Mouse (Mus musculus): ENCODE results near the gene Mum1.

The Mum1 gene

DNA sequence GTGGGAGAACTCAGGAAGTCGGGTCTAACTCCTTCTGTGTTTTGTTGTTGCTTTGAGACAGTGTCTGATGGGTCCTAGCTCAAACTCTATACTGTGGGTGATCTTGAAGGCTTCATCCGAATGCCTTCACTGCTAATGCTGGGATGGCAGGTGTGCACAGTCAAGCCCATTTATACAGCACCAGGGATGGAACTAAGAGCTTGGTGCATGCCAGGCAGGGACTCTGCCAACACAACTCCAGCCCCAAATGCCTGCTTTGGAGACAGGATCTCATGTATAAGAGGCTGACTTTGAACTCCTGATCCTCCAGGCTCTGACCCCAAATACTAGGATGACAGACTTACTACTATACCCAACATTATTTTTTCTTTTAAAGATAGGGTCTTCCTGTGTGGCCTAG lies 23.8 kb downstream of the Mum1 start:
- in situ Hi-C loops (cut with MboI, MseI): no loop called here

DNA sequence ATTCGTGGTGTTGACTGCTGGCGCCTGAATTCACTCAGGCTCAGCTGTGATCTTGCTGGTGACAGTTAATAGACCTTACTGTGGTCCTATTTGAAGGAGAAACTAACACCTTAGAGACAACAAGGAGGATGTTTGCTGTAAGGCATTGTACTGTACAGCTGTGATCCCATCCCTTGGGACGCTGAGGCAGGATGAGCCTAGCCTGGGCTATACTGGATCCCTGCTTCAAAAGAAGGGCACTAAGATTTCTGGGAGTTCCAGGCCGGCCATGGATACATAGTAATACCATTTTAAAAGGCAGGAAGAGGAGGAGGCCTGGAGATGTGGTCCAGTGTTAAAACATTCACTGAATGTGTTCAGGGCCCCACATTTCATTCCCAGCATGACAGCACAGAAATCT lies 24.3 kb downstream of the Mum1 start:
- in situ Hi-C loops (cut with MboI, MseI): no loop called here

DNA sequence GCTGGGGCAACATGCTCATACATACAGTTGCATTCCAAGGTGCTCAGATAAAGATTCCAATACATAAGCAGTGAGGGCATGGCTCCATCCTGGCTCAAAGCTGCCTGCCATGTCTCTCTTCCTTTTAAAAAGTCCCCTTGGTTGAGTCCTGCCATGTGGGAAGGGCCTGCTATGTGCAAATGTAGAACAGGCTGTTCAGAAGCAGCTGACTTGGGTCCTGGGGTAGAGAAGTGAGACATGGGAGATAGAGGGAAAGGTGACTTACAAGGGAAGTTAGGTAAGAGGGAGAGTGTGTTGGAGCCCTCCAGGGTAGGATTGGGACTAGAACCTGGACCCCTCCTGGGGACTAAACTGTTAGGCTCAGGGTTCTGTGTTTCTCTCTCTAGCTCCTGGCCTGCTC lies 25.8 kb downstream of the Mum1 start:
- in situ Hi-C loops (cut with MboI, MseI): no loop called here

DNA sequence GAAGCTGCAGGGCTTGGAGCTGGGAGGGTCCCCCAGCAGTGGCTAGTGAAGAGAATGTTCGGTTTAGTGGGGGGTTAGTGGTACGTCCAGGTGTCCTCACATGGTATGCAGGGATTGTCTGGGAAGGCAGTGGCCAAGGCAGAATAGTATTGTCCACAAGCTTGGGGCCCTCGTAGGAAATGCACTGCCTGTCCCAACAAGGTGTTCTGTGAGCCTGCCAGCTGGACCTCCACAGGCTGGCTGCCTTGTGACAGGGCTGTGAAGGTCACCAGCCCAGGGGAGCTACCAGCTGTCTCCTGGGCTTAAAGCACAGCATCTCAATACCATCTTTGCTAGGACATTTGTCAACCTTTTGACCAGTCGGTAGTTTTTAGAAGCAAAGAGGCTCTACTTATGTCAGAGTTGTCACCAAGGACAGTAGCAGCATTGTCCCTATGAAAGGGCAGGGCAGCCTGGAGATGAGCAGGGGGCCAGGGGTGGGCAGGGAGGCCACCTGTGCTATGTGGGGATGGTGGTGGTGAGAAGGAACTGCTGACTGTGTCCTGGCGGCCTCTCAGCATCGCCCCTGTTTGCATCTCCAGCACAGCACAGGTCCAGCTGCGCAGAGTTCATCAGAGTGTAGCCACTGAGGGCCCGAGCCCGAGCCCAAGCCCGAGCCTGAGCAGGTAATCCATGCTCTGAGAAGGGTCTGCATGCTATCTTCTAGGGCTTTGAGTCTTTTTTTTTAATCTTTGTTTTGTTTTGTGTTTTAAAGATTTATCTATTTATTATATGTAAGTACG lies 26.4 kb downstream of the Mum1 start:
- in situ Hi-C loops (cut with MboI, MseI): no loop called here

DNA sequence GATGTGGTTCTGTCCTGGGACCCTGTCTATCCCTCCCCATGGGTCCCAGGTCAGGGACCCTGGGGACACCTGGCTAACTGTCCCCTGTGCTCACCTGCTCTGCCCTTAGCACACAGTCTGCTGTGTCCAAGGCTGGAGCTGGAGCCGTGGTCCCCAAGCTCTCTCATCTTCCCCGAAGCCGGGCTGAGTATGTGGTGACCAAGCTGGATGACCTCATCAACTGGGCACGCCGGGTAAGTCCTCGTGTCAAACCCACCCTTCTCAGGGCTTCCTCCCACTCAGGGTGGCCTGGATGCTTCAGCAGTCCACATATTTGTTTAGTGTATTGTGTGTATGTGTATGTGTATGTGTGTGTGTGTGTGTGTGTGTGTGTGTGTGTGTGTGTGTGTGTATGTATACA lies 27.3 kb downstream of the Mum1 start:
- in situ Hi-C loops (cut with MboI, MseI): no loop called here

DNA sequence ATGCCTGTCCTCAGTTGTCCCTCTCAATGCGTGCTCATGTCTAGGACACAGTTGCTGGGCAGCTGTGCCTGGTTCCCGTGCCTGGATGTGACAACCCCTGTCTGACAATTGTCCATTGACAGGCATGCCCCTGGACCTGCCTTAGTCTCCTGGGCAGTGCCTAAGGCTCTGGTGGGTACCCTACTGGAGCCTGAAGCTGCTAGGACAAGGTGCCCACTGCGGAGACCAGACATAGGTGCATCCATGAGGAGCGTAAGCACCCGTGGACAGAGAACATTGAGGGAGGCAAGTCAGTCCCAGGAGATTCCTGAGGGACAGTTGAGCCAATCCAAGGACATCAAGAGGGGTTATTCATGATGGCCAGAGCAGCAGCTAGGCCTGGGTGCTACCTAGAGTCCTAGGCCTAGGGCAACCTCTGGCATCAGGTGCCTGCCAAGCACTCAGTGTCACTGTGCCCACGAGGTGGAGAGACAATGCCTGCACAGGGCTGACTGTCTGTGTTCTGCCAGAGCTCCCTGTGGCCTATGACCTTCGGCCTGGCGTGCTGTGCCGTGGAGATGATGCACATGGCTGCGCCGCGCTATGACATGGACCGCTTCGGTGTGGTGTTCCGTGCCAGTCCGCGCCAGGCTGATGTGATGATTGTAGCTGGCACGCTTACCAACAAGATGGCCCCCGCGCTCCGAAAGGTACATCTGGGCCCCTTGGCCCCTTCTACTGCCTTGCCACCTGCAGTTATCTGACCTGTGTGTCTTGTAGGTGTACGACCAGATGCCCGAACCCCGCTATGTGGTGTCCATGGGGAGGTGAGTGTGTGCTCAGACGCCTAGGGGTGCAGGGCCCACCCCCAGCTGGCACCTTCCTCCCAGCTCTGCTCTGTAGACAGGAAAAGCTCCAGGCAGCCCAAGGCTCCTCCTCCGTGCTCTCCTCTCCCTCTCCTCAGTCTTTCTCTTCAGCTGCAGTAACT lies 28.4 kb downstream of the Mum1 start:
- in situ Hi-C loops (cut with MboI, MseI): no loop called here

DNA sequence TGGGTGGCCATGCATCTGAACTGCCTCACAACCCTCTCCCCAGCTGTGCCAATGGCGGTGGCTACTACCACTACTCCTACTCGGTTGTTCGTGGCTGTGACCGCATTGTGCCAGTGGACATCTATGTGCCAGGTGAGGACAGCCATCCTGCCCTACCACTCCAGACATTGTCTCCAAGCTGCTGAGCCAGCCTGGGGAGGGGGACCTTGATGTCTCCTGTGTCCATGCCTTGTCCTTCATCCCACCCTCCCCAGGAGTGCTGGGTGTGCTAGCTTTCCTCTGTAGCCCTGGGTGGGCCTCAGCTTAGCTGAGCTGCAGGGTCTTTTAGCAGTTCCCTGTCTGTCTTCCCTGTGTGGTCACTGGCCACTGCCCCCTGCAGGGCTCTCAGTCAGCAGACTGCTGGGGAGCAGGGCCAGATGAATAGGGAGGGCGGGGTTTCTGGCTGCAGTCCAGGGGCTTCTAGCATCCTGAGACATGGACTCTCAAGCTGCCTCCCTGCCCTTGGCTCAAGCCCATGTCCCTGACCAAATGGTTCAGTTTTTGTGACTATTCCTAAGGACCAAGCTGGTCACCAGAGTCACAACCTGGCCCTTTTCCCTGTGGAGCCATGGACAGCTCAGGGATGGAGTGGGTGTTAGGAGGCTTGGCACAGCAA lies 29.8 kb downstream of the Mum1 start:
- in situ Hi-C loops (cut with MboI, MseI): no loop called here

DNA sequence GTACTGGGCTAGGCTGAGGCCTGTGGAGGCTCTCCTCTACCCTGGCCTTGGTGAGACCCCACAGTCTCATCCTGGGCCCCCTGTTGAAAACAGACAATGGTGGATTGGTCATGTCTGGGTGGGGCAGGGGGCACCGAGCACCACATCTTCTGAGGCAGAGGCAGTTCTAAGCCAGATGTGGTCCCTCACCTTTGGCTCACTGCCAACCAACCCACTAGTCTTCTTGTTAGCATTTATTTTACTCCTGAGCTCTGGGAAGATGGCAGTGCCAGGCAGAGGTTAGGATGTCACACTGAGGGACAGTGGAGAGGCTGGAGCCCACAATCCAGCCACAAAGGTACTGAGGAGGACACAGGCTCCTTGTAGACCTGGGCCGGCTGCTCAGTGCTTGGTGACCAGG lies 31.7 kb downstream of the Mum1 start:
- in situ Hi-C loops (cut with MboI, MseI): no loop called here

DNA sequence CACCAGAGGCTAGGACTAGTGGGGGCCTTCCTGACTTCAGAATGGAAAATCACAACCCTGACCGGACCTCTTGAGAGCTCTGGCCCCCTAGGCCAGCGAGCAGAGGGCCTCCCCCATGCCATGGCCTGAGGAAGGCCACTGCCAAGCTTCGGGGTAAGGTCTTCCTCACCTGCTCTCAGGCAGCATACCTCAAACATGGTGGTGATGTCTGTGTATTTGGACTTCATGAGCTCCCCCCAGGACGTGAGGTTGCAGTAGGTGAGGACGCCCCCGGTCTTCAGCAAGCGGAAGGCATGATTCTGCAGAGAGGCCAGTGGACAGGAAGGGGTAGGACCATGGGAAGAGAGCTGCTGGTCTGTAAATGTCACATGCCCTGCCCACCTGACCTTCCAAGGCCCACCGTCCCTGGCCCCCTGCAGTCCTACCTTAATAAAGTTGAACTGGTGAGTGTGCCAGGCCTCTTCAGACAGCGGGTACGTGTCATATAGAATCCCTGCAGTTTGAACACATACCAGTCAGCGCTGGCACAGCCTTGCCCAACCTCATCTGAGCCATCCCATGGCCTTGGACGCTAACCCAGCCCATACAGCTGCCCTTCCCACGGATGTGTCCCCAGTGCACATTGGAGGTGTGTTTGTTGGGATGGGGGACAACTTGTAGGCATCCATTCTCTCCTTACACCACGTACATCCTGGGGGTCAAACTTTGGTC lies 32.7 kb downstream of the Mum1 start:
- in situ Hi-C loops (cut with MboI, MseI): no loop called here

DNA sequence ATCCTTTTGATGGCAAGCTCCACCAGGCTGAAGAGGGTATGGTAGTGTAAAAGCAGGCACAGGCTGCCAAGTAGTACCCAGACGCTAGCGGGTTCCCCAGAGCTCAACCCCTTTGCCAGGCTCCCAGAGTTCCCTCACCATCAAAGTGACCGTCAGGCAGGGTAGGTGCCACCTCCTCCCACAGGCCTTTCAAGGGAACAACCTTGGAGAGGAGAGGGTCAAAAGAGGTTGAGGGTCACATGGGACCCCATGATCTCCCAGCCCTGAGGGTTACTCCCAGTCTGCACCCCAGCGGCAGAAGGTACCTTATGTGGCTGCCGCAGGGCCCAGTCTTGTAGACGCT lies 33.2 kb downstream of the Mum1 start:
- in situ Hi-C loops (cut with MboI, MseI): no loop called here

DNA sequence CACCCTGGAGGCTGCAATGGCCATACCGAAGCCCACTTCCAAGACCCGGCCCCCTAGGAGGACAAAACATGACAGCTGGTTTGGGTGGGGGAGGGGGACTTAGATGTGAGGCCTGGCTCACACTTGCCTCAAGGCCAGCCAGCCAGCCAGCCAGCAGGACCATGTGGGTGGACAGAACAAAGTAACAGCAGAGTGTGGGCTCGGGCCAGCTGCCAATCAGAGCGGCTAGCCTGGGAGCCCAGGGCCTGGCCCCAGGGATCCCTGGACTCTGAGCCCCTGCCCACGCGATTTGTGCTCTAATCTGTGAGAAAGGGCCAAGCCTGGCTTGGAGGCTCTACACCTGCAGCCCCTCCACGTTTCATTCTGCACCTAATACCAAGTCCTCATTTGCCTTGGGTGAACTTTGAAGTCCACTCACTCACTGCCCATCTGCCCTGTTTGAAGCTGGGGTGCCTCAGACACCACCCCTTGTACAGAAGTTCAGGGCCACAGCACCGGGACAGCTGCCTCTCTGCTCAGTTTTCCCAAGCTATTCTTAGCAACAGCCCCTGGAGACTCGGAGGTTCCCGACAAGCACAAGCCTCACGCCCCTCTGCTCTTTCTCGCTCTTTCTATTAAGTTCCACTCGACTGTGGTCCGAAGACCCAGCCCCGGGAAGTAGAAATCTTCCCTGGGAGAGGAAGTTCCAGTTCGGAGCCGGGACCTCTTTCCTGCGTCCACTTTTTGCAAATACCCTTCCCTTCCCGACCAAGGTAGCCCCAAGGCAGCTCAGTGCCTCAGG lies 33.8 kb downstream of the Mum1 start:
- in situ Hi-C loops (cut with MboI, MseI): no loop called here

DNA sequence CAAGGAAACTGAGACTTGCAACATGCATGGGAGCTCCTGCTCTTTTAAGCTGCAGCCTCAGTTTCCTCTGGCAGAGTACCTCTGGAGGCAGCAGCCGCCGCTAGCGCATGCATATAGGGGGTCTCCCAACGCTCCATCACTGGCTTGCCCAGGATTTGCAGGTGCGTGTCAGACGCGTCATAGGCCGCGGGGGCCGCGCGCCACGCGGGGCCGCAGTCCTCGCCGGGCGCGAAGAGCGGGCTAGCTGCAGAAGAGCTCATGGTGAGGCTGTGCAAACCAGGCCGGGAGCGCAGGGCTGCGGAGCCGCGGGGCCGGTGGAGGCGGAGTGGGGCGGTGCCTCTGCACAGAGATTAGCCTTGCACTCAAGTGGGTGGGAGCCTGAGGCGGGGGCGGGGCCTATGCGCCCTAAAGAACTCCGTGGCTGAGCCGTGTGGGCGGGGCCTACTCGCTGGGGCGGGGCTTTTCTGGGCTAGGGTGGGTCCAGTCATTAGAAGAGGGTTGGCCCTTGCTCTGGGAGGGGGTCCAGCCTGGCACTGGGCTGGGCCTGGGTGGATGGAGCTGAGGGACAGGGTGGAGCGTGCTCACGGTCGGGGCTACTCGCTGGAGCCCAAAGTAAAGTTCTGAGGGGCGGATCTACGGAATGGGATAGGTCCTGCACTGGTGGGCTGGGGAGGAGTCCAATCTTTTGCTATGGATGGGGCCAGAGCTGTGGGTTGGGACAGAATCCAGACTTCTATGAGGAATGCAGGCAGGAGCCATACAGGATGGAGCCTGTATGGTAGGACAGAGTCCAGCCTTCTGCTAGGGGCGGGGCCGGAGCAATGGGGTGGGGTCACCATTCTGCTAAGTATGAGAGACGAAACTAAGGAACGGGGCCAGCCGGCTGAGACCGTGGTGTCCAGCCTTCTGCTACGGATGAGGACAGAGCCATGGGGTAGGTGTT lies 34.7 kb downstream of the Mum1 start, which contains the start of the genes Gamt and Dazap1:
TSS of gene Gamt (minus strand) at position 371 of the 943 bp plus-strand sequence.
TSS of gene Dazap1 (plus strand) at position 845 of the 943 bp plus-strand sequence.
- in situ Hi-C loops (cut with MboI, MseI): no loop called here

DNA sequence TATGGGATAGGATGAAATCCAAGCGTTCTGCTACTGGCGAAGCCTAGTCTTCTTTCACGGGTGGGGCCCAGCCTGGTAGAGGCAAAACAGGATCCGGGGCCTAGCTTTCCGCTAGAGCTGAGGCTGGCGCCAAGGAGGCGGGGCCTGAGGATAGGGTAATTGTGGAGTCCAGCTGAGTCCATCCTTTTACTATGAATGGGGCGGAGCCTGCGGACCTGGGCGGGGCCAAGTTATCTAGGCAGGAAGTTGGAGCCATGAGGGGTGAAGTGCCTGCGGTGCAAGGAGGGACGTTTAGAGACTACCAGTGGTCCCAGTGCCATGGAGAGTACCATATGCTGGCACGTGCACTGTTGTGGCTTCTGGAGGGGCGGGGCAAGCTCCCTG lies 35.3 kb downstream of the Mum1 start:
- in situ Hi-C loops (cut with MboI, MseI): no loop called here

DNA sequence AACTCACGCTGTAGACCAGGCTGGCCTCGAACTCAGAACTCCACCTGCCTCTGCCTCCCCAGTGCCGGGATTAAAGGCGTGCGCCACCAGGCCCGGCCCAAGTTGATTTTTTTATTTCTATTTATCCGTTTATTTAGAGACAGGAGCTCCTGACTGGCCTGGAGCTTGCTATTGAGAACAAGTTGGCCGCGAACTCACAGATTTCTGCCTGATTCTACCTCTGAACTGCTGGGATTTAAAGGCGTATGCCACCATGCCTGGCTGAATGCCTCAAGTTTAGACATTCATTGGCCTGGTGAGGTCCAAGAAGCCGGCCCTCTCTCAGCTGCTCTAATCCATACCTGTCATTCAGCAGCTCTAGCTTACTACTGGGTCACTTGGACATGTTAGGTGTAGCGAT lies 35.9 kb downstream of the Mum1 start:
- in situ Hi-C loops (cut with MboI, MseI): no loop called here

DNA sequence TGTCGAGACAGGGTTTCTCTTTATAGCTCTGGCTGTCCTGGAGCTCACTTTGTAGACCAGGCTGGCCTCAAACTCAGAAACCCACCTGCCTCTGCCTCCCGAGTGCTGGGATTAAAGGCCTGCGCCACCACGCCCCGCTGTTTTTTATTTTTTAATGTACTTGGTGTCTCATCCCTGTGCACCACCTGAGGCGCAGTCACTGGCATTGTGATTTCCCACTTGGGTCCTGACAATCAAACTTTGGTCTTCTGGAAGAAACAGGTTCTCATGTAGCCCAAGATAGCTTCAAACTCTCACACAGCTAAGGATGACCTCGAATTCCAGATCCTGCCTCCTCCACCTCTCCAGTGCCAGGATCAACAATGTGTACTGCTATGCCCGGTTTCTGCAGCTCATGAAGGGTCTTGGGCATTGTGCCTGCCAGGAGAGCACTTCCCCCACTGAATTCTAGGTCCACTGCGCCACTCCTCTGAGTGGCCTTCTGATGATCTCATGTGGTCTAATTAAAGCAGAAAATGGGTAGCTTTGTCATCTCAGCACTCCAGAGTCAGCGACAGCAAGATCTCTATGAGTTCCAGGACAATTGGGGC lies 36.6 kb downstream of the Mum1 start:
- in situ Hi-C loops (cut with MboI, MseI): no loop called here

DNA sequence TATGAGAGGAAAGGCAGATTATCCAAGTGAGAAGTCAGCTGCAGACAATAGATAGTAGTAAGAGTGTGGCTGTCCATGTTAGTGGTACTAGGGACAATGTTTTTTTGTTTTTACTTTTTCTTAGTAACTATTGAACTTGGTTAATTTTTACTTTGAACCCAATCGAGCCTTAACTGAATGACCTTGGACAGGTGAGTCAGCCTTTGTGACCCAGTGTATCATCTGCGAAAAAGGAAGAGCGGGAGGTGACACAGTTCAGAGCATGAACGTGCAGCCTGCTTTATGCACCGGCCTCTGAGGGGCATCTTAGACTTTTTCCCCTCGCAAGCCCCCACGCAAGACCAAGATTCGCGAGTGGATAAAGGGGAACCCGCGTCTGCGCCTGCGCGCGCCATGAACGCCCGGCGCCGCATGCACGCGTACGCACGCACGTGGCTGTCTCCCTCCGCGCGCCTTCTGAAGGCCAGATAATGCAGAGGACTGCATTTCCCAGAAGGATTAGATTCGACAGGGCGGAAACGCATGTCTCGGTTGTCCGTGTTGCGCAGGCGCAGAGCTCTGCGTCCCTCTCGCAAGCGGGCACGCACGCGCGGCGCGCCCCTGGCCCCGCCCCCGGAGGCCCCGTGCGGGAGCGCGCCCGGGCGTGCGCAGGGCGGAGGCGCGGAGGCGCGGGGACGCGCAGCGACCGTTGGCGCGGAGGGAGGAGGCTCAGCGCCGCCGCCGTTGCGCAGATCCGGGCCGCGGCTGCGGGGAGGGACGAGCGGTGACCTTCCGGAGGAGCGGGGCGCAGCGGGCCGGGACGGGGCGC lies 38.3 kb downstream of the Mum1 start:
- in situ Hi-C loops (cut with MboI, MseI): no loop called here

DNA sequence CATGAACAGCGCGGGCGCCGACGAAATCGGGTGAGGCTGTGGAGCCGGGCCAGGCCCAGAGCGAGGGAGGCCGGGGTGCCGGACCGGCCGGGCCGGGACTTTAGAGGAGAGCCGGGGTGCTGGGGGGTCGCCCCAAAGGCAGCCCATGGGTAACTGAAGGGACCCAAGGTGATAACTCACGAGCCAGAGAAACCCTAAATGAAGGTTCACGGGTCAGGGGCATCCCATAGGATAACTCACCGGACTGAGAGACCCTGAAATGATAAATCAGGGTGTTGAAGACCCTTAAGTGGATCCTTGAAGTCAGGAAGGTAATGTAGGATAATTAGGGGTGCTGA lies 38.9 kb downstream of the Mum1 start:
- in situ Hi-C loops (cut with MboI, MseI): no loop called here

DNA sequence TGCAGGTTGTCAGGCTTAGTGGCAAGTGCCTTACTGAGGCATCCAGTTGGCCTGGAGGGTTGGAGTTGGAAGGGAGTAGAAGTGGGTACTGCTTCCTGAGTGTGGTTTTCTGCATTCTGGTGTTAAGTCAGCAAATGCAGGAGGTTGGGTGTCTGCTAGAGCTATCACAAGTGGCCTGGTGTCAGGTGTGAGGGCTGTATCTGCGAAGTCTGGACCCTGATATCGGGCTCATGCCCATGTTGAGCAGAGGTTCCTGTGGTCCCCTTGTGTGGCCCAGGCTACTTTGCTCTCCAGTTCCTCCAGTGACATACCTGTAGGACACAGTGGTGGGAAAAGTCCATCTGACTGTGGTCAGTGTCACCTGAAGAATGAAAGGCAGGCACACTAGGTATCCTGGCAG lies 43.9 kb downstream of the Mum1 start:
- in situ Hi-C loops (cut with MboI, MseI): no loop called here

DNA sequence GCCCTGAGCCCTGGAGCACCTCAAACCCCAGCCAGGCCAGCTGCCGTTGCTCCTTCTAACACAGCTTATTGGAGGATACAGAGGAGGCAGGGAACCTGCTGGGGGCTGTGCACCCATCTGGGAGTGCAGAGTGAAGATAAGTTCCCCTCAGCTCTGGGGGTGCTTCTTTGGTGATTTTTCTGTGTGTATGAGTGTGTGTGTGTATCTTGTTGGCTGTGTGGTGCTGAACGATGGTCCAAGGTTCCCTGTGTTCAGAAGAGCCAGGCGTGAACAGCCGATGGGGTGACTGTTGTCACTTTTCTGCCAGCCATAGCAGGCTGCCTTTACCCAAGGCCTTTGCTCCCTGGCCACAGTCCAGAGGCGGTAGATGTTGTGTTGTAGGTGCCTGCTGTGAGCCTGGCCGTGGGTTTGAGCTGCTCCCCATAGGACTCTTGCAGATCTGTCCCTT lies 44.5 kb downstream of the Mum1 start:
- in situ Hi-C loops (cut with MboI, MseI): no loop called here

All from regulatory T cell (primary cell).